Mouse (Mus musculus): ENCODE results near the gene Tcf20.

Tcf20 gene

DNA sequence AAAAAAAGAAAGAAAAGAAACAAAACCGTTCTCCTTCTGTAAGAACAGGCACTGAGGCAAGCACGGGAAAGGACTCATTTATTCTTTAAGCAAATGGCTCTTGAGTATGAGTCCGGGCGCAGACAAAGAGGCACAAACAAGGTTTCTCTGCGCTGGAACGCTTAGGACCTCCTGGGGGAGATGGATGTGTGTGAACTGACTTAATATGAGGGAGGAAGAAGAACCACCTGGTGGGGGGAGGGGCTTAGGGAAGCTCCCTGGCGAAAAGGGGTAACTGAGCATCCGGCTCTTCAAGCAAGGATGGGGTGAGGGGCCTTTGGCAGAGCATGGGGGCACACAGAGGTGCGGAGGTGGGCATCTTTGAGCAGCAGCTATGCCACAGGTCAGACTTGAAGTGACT lies 5.2 kb upstream of the Tcf20 start:
- DNase-seq (ENCODE audit: low spot score) = no peak

DNA sequence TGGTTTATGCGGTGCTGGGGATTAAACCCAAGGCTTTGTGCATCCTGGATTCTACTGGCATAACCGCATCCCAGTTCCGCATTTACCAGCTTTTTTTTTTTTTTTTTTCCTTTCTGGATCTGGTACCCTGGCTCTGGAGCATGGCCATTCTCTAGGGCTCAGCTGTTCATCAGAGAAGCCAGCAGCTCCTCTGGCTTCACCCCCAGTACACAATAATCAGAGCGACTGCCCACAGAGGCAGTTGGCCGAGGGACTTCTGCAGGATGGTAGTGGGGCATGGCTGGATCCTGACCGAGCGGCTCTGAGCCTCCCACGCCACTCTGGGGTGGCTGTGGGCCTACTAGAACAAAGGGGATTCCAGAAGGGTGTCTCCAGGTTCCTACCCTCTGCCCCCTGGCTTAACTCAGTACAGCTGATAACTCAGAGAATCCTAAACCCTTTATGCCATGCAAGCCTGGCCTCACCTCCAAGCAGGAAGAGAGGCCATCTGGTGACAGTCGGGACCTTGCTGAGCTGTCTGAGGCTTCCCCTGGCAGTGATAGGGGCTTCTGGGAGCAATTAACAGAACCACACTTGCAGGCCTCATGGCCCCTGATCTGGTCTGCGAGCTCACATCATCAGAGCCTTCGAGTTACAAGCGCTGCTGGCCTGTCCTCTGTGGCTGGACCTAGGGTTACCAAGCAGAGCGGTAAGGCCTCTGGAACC lies 4.6 kb upstream of the Tcf20 start:
- DNase-seq (ENCODE audit: low spot score) = no peak

DNA sequence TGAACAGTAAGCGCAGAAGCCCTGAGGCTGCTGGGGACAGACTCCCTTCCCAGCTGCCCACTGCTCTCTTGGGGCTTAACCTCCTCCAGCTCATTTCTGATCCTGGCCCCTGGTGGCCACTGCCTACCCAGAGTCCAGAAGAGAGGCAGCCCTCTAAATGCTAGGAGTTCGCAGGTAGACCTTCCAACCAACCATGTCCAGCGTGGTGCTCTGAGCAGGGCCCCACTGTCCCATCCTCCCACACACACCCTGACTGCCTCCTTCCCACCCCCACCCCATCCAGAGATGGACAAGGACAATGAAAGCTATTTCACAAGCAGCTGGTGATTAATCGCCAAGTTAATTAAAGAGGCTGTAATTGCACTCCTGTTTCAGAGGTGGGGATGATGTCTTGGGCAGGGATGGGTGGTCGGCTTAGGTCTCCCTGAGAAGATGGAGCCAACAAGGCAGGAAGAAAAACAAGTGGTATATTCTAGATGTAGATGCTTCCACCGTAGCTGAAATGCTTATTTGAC lies 1.6 kb upstream of the Tcf20 start:
- DNase-seq (ENCODE audit: low spot score) = no peak

DNA sequence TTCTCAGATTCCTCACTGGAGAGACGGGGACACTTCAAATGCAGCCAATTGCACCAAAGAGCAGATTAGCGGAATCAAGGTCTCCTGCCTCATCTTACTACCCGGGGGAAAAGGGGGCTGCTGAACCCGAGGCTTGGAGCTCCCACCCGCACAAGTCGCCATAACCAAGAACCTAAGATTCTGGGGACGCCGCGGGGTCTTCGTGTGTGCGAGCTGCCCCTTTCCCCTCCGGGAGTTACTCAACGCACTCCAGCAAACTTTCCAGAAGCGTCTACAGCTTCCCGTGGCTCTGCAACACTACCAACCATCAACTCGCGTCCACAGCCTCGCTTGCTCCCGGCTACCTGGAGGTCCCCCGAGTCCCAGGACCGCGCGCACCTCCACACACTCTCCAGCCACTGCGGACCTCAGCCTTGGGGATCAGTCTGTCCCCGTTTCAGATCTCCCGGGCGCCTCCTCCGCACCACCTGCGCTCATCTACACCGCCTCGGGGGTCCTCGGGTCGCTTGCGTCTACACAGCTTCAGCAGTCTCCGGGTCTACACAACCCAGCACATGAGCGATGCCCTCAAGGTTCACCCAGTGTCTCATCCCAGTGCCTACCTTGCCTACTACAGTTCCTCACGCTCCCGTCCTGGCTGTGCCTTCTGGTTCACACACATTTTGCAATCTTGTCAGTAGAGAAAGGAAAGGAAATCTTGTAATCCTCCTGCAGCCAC lies 499 bp downstream of the Tcf20 start:
- no peak for DNase-seq (ENCODE audit: low spot score)

DNA sequence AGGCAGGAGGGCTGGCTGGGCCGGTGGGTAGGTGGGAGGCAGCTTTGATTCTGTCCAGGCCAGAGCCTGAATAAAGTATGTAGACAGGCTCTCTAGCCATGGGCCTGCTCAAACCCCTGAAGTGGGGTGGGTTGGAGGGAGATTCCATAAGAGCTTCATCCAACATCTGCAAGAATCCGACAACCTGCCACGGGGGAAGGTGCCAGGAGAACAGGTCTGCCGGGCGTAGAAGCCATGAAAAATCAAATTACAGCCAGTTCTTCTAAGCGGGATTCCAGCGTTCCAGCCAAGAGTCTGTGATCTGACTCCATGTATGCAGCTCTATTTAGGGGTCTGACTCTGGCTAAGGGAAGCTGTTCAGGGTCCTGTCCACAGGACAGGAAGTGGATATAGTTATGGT lies 3.1 kb downstream of the Tcf20 start:
- DNase-seq (ENCODE audit: low spot score) = no peak

DNA sequence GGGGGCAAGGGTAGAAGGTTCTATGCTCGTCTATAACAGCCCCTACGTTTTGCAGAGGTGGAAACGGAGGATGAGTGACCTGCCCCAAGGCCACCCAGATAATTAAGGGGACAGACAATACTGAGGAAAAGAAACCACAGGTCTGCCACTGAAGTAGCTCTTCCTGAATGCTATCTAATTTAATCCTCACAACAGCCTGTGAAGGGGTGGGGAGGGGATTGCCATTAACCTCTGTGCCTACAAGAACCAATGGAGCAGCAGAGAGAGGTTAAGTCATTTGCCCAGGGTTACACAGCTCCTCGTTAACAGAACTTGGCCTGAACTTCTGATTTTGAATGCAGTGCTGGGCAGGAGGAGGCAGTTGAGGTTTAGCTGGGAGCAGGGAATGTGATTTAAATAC lies 3.6 kb downstream of the Tcf20 start:
- no peak for DNase-seq (ENCODE audit: low spot score)

DNA sequence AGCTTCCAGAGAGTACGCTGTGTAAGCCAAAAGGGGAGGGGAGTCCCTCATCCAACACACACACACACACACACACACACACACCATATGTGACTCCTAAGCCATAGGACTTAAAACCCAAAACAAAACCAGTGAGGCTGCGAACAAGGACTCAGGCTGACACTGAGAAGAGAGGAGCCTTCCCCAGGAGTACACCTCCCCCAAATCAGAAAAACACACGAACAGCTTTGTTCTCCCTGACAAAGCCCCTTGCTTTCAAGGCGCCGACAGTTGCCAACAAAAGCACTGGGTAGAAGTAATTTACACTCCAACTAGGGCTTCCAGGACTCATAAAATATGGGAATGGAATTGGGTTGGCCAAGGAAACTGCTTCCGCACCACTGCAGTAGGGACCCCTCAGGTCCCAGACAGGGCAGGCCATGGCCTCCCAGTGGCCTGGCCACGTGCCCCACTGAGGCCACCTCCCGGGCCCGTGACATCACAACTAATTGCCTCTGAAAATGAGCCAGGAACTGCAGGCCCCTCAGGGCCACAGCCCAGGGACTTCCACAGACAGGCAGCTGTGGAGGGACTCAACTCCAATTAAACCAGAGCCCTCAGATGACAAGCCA lies 4.2 kb downstream of the Tcf20 start:
- no peak for DNase-seq (ENCODE audit: low spot score)

DNA sequence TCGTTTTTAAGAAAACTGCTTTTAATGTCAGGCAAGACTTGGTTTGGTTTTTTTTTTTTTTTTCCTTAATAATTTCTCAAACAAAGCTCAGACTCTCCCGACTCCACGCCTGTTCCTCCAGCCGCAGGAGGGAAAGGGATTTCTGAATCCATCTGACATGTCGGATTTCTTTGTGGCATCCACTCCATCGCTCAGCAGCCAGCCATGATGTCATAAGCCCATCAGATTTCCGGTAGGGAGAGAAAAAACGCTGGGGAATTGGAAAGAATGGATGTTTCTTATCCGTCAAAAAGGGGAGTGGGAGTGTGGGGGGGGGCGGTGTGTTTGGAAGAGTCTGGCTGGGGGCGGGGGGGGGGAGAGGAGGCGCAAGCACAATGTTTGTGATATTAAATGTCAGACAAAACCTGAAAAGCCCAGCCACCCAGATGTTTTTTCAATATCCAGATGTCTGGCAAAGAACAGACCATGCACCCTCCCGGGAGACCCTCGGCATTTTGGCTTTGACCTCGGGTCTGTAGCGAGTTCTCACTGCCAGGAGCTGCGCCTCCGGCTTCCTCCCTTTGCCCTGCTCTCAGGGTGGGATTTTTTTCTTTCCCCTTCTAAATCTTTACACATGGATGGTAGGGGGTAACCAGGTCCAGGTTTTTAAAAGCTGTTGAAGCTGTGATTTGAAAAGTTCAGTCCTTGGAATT lies 4.8 kb downstream of the Tcf20 start:
- DNase-seq (ENCODE audit: low spot score) = no peak

DNA sequence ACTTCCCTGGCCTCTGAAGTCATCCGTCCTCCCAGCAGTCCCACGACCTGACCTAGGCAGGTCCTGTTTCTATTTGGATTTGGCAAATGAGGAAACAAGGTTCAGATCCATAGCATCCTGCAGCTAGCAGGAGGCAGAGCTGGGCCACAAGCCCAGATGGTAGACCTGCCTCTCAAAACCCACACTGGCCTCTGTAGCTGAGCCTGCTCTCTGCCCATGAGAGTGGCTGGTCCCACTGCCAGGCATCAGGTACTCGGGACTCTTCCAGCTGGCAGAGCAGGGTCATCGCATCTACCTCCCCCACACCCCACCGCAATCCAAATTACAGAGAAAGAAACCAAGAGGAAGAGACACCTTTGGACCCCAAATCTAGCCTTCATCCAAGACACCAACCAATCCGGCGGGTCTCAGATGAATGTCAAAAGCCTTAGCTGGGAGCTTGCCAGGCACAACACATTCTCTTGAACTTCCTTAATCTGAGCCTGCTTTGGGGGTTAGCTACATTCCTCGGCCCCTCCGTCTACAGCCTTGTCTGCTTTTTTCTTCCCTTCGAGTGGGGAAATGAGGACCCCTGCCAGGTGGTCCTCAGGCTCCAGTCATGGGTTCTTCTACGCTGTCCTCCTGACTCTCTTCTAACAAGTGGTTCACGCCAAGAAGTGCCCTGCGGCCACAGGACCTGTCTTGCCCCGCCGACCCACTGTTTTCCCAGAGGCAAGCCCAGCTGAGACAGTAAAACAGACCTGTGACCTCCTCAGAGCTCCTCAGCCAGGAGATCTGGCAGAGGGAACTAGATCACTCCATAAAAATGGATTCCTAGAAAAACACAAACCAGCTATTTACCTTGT lies 5.8 kb downstream of the Tcf20 start:
- no peak for DNase-seq (ENCODE audit: low spot score)

DNA sequence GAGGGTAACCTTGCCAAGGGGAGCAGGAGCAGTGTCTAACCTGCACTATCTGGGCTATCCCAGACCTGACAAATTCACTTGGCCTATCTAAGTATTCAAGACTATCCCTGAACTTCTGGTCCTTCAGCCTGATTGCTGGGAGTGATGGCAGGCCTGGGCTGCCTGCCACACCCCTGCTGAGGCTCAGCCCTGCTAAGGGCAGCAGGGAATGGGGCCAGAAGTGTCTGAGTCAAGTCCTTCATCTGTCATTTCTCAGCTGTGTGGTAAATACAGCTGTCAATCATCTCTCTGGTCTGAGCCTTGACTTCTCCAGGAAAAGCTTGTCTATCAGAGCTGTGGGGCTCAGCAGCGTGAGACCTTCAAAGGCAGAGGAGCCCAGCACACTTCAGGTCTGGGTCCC lies 8.1 kb downstream of the Tcf20 start:
- DNase-seq (ENCODE audit: low spot score) = no peak

DNA sequence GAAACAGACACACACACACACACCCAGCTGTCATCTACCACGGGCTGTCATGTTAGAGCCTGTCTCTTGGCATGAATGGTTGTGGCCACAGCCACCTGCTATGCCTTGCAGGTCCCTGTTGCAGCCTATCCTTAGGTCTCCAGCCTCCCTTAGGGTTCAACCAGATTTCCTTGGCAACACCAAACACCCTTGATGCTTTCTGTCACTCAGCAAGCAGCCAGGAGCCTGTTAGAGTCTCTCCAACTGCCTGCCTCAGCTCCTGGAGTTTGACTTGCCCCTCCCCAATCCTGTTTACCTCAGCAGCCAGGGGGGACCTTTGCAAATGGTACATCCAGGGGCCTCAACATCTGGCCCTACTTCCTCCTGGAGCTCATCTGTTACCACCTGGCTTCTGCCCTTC lies 13.2 kb downstream of the Tcf20 start:
- DNase-seq (ENCODE audit: low spot score) = no peak

DNA sequence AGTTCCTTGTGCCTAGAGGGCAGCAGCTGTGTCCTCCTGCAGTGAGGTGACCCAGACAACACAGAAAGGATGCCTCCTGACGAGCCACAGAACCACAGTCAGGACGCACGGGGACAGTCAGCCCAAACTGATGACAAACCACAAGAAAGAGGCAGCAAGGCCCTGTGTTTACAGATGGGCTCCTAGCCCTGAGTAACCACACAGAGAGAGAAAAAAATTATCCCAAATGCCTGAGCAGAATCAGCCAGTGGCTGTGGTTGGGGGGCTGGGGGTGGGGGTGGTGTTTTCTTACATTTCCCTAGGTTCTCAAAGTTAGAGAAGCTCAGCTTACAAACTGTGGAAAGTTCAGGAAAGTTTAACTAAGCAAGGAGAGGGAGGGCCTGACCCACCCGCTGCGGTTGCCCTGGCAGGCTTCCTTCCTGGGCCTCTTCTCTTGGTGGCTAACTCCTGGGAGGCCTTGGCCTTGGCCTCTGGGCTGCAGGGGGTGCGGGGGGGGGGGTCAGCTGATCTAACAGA lies 18.4 kb downstream of the Tcf20 start:
- DNase-seq (ENCODE audit: low spot score) = no peak

DNA sequence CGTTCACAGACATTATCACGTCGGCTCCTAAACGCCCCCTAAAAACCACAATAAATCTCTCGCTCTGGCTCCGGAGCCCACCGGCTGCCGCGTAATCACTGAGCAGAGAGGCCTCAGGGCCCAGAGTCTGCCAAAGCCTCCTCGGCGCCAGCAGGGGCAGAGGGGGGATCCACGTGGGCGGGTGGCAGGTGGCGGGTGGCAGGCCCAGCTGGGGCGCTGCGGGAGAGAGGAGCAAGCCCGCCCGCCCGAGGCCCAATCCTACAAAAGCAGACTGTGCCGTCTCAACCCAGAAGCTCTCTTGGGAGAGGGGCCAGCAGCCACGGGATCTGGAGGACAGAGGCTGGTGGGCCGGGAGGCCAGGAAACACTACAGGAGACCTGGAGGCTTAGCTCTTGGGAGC lies 19.2 kb downstream of the Tcf20 start:
- no peak for DNase-seq (ENCODE audit: low spot score)

DNA sequence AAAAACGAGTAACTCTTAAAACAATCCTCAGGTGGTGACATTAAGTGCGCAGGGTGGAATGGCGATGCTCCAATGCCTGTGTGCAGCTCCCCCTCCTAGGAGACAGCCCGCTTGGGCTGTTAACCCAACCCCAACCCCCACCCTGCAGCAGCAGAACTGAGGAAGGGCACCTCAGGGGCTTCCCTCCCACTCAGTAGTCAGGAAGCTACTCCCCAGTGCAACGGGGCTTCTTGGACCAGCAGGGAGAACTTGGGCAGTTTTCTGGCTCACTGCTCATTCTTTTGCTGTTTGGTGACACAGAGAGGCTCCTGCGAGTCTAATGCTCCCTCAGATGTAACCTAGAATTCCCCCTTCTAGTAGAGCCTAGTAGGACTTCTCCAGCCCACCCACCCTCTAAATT lies 19.7 kb downstream of the Tcf20 start:
- DNase-seq (ENCODE audit: low spot score) = no peak

DNA sequence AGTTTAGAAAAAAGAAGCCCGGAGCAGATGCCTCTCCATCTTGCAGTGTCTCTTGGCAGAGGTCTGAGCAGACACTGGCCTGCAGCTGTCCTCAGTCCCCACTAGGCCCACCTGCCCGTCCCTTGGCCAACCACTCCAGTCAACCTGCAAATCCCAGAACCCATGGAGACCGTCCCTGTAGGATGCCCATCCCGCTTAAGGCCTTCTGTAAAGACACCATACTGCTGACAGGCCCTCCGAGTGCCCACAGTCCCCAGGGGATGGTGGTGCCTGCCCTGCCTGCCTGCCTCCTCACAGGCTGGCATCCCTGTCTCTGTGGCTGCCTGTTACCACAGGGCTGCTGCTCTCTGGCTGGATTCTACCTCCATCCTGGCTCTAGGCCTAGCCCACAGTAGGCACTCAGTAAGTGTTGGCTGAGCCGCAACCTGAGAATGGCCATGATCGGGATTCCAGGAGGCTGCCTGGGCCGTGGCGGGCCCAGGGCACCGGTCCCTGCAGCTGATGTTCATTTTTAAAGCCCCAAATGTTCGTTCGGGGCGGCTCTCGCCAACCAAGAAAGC lies 23.3 kb downstream of the Tcf20 start:
- no peak for DNase-seq (ENCODE audit: low spot score)

DNA sequence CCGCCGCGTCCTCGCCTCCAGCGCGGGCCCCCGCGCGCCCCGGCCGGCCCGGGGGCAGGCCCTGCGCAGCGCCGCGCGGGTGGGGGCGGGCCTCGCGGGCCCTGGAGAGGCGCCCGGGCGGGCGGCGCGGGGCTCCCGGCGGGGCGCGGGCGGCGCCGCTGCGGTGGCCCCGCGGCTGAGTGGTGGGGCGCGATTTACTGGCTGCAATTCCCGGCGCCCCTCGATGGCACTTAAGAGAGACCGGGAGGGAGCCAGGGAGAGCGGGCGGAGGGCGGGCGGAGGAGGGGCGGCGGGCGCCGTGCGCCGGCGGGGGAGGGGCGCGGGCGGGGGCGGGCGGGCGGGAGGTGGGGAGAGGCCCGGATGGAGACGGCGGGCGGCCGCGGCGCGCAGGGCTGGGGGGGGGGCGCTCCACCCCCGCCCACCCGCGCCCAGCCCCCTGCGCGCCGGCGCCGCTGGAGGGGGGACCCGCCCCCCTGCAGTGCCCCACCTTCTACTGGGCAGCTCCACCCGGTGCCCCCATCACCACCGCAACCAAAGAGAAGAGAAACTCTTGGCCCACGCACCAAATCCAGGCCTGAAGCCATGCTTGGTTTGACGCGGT lies 24.0 kb downstream of the Tcf20 start:
- no peak for DNase-seq (ENCODE audit: low spot score)

DNA sequence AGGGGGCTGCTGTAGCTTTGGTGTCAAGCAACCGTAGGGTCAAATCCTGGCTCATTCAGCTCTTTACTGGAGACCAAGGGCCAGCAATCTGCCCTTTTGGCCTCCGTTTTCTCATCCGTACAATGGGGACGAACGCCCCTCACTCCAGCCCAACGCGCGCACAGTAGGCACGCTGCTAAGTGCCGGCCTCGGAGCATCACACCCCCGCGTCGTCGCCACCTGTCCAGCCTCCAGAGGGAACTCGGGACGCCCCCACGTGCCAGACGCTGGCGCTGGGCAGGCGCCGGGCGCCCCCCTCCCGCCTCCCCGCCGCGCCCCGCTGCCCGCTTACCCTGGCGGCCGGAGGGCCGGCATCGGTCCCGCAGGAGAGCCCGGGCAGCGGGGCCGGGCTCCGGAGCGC lies 24.6 kb downstream of the Tcf20 start:
- DNase-seq (ENCODE audit: low spot score) = no peak

DNA sequence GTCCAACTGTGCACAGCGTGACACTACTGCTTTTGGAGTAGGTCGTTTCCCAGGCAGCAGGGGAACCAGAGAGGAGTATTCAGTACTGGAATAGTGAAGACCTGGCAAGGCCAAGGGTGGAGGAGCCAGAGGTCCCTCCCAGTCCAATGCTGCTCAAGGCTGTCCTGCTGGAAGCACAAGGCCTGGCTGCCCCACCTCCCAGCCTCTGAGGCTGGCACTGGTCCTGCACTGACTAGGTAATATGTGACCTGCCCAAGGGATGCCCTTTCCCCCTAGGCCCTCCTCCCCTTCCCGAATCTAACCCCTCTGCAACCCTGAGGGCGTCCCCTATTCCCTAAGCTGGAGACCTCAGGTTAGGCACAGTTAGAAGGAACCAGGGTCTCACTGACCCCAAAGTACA lies 25.1 kb downstream of the Tcf20 start:
- DNase-seq (ENCODE audit: low spot score) = no peak

DNA sequence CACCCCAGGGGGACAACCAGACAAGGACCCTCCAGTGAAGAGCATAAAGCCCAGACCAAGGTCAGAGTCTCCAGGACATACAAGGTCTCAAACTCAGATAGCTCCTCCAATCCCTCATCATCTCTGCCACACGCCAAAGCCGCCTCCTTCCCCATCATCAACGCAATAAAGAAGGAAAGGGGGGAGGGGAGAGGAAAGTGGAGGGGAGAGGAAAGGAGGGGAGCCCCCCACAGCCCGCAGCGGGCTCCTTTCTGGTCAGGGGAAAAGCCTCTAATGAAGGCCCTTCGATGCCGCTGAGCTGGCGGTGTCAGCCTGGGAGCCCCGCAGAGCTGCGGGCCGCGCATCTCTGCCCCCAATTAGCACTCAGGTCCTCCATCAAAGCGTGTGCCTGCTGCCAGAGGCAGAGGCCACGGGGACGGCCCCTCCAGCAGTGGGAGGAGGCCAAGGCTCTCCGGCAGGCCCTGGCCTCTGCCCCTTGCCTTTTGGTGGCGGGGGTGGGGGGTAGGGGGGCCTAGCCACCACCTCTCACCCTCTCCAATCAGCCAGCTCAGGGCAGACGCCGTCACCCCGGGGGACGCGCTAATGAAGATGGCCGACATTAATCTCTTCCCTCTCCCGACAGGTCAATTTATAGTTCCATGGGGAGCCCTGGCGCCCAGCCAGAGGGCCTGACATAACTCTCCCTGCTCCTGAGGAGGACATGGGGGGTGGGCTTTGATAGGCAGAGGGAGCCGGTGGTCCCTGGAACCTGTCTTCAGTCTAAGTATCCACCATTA lies 26.7 kb downstream of the Tcf20 start:
- DNase-seq (ENCODE audit: low spot score) = no peak

DNA sequence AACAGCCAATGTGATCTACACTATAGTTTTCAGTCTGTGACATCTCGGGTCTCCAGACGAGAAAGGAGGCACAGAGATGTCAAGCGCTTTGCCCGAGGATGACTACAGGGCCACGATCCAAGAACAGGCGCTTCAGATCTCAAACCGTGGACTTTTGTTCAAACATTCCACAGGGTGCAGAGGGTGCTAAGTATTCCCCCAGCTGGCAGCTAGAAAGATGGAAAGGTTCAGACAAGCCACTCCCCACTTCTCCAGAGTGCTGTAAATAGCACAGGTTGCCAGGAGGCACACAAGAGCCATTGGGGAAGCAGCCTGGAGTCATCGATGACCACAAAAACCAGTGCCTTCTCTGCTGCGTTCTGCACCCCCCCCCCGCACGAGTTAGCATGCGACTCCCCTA lies 28.5 kb downstream of the Tcf20 start:
- DNase-seq (ENCODE audit: low spot score) = no peak
